ENCODE assay signal across 10 mouse cellular contexts in genomic region chr9:53404050-53404752, GRCm38 (mm10). TPM values are rescaled to one million over a fixed set of nuclear protein-coding genes. Genes with fewer than 3 reads are reported as not detected.
DNase-seq lines count a peak whose midpoint lies in the region; ATAC-seq and TF ChIP-seq lines count a peak whose summit lies in the region.
"Had no signal": no experiment of that assay in that cellular context is flagged by ENCODE, and none has a peak within 500 bp of the region (broad histone marks: within the 10 kb centered on the region; RNA-seq: fewer than 3 reads in every experiment).

No protein-coding gene starts in this region.

- no peaks in the 10 kb centered on the region for H3K79me2 ChIP-seq in MEL (ENCODE audit: control insufficient read depth, insufficient read depth, low read length, poor library complexity)

- no peak overlapping the region for H3K27ac ChIP-seq in heart, postnatal 0 days (ENCODE audit: low read depth)
- no peak overlapping the region for H3K27ac ChIP-seq in heart, embryonic 12.5 days (ENCODE audit: poor library complexity, severe bottlenecking)
- no peak overlapping the region for H3K27ac ChIP-seq in MEL (ENCODE audit: control insufficient read depth, low read depth, low read length)
- peak overlapping the region; percentile 90 for H3K27ac ChIP-seq in hindbrain, embryonic 10.5 days
- H3K27ac ChIP-seq in midbrain, embryonic 14.5 days (replicated peaks; ENCODE audit: low read depth, low read length): peak overlapping the region; percentile 92; the same call in 1 of the 2 replicates

- TF ChIP-seq POLR2A in MEL (IDR thresholded peaks at IDR 0.05; ENCODE audit: control insufficient read depth in 1 of 2, insufficient read depth in 1 of 2, low read depth in 1 of 2, low read length in 2 of 2, poor library complexity in 1 of 2): no peak

- DNase-seq in heart, postnatal 0 days (ENCODE audit: low spot score): no peak
- DNase-seq in MEL (ENCODE audit: low read depth, low spot score): no peak
- DNase-seq in hindbrain, embryonic 10.5 days (ENCODE audit: low spot score): no peak
- peak; percentile 72 for DNase-seq in midbrain, embryonic 14.5 days
- no peak for DNase-seq in spleen, postnatal 36 days (ENCODE audit: low spot score in 2 of 2)
- DNase-seq in heart, adult 8-10 months (ENCODE audit: low spot score): no peak
- DNase-seq in cerebellum, adult 9-11 months: no peak

- TF ChIP-seq EP300 in heart, postnatal 0 days (IDR thresholded peaks at IDR 0.05; ENCODE audit: low read depth): no peak
- no peak for TF ChIP-seq EP300 in MEL (IDR thresholded peaks at IDR 0.05; ENCODE audit: low read depth in 1 of 2, low read length in 2 of 2)

- no peak overlapping the region for H3K9ac ChIP-seq in heart, postnatal 0 days (replicated peaks; ENCODE audit: low read depth, low read length)
- no peak overlapping the region for H3K9ac ChIP-seq in heart, embryonic 12.5 days
- H3K9ac ChIP-seq in MEL (ENCODE audit: control insufficient read depth, low read depth, low read length, poor library complexity, severe bottlenecking): no peak overlapping the region
- H3K9ac ChIP-seq in midbrain, embryonic 14.5 days (replicated peaks; ENCODE audit: low read length): no peak overlapping the region

- H3K4me3 ChIP-seq in heart, postnatal 0 days (ENCODE audit: low read depth, low read length): no peak overlapping the region
- H3K4me3 ChIP-seq in heart, embryonic 12.5 days: no peak overlapping the region
- H3K4me3 ChIP-seq in MEL (ENCODE audit: control insufficient read depth in 1 of 2, insufficient read depth in 1 of 2, low read depth in 2 of 2, low read length in 2 of 2): no peak overlapping the region
- 0 out of 2 replicates have a peak overlapping the region, but pooled peaks have one; percentile 53 for H3K4me3 ChIP-seq in hindbrain, embryonic 10.5 days
- H3K4me3 ChIP-seq in midbrain, embryonic 14.5 days (replicated peaks; ENCODE audit: low read depth, low read length): no peak overlapping the region
- H3K4me3 ChIP-seq: myocyte had no signal

- no peak for TF ChIP-seq CTCF in heart, postnatal 0 days (IDR thresholded peaks at IDR 0.05; ENCODE audit: low read depth)
- TF ChIP-seq CTCF in MEL (IDR thresholded peaks at IDR 0.05 in 2 of 3, conservative IDR thresholded peaks at IDR 0.05 in 1 of 3; ENCODE audit: control insufficient read depth in 1 of 3, insufficient read depth in 1 of 3, low read depth in 2 of 3, low read length in 3 of 3, poor library complexity in 1 of 3, severe bottlenecking in 1 of 3): no peak

- 75% methylated on average over 6 of the region's 6 CpGs for WGBS in heart, postnatal 0 days
- WGBS in heart, embryonic 12.5 days: 78% methylated on average over 6 of the region's 6 CpGs
- 82% methylated on average over 6 of the region's 6 CpGs for WGBS in hindbrain, embryonic 10.5 days
- WGBS in midbrain, embryonic 14.5 days: 74% methylated on average over 6 of the region's 6 CpGs

- 0 out of 2 replicates have a peak, but pooled peaks have one; percentile 24 for ATAC-seq in heart, postnatal 0 days (ENCODE audit: insufficient read depth, low read depth)
- no peak for ATAC-seq in heart, embryonic 12.5 days (ENCODE audit: insufficient number of reproducible peaks, low FRiP score)
- peak; percentile 41; the same call in 1 of the 2 replicates for ATAC-seq in midbrain, embryonic 14.5 days (ENCODE audit: low FRiP score, low TSS enrichment)

- H3K4me2 ChIP-seq in heart, postnatal 0 days (ENCODE audit: low read depth, low read length): no peak overlapping the region
- H3K4me2 ChIP-seq in heart, embryonic 12.5 days: no peak overlapping the region; the same call in 1 of the 2 replicates
- peak overlapping the region; percentile 61 for H3K4me2 ChIP-seq in midbrain, embryonic 14.5 days (ENCODE audit: low read length)

- no peaks in the 10 kb centered on the region for H3K9me3 ChIP-seq in heart, postnatal 0 days (replicated peaks; ENCODE audit: control insufficient read depth, low read length)
- no peaks in the 10 kb centered on the region for H3K9me3 ChIP-seq in heart, embryonic 12.5 days (replicated peaks)
- H3K9me3 ChIP-seq in MEL (replicated peaks; ENCODE audit: insufficient read depth, low read length): no peaks in the 10 kb centered on the region
- no peaks in the 10 kb centered on the region for H3K9me3 ChIP-seq in hindbrain, embryonic 10.5 days
- H3K9me3 ChIP-seq in midbrain, embryonic 14.5 days (ENCODE audit: control insufficient read depth, low read length): no peaks in the 10 kb centered on the region

- no peaks in the 10 kb centered on the region for H3K27me3 ChIP-seq in heart, postnatal 0 days (ENCODE audit: control insufficient read depth, insufficient read depth, low read length)
- no peaks in the 10 kb centered on the region for H3K27me3 ChIP-seq in heart, embryonic 12.5 days (replicated peaks)
- H3K27me3 ChIP-seq in MEL (ENCODE audit: control insufficient read depth in 1 of 2, insufficient read depth in 2 of 2, low read length in 2 of 2): no peaks in the 10 kb centered on the region
- no peaks in the 10 kb centered on the region for H3K27me3 ChIP-seq in hindbrain, embryonic 10.5 days (ENCODE audit: insufficient read depth, poor library complexity, severe bottlenecking)
- H3K27me3 ChIP-seq in midbrain, embryonic 14.5 days (ENCODE audit: control insufficient read depth, insufficient read depth, low read length): no peaks in the 10 kb centered on the region

- H3K4me1 ChIP-seq in heart, postnatal 0 days (ENCODE audit: control insufficient read depth, insufficient read depth): no peaks in the 10 kb centered on the region; the same call in 1 of the 2 replicates
- H3K4me1 ChIP-seq in heart, embryonic 12.5 days (replicated peaks): peaks cover 14% of the 10 kb centered on the region
- no peaks in the 10 kb centered on the region for H3K4me1 ChIP-seq in MEL (ENCODE audit: control insufficient read depth in 1 of 2, insufficient read depth in 2 of 2, low read length in 2 of 2)
- peaks cover 22% of the 10 kb centered on the region for H3K4me1 ChIP-seq in hindbrain, embryonic 10.5 days (replicated peaks)
- peaks cover 15% of the 10 kb centered on the region for H3K4me1 ChIP-seq in midbrain, embryonic 14.5 days (ENCODE audit: control insufficient read depth, insufficient read depth, low read length)

- peaks cover 8% of the 10 kb centered on the region; the same call in 1 of the 2 replicates for H3K36me3 ChIP-seq in heart, postnatal 0 days (replicated peaks; ENCODE audit: control insufficient read depth, insufficient read depth, low read length)
- H3K36me3 ChIP-seq in heart, embryonic 12.5 days: peaks cover 7% of the 10 kb centered on the region; the same call in 1 of the 2 replicates
- H3K36me3 ChIP-seq in MEL (ENCODE audit: control insufficient read depth in 1 of 2, insufficient read depth in 2 of 2, low read length in 2 of 2): no peaks in the 10 kb centered on the region; a peak in 2 of 4 replicates
- no peaks in the 10 kb centered on the region for H3K36me3 ChIP-seq in hindbrain, embryonic 10.5 days
- H3K36me3 ChIP-seq in midbrain, embryonic 14.5 days (ENCODE audit: control insufficient read depth, insufficient read depth, low read length): no peaks in the 10 kb centered on the region

- no peak for TF ChIP-seq RAD21 in MEL (IDR thresholded peaks at IDR 0.05; ENCODE audit: low read depth, low read length)

TF ChIP-seq in MEL, 35 proteins besides CTCF, POLR2A, EP300 and RAD21:
- TF ChIP-seq ZNF384 (IDR thresholded peaks at IDR 0.05; ENCODE audit: low read depth, low read length) (peak; percentile 44; the same call in 1 of the 2 replicates), MAX (IDR thresholded peaks at IDR 0.05; ENCODE audit: low read length) (no peak)

RNA-seq across cellular contexts. Expression of gene 4930550C14Rik, which starts 2.1 kb away (rescaled TPM):
- total RNA-seq in heart, postnatal 0 days (2014; rRNA removed; ENCODE audit: low replicate concordance): not detected in 2 replicates
- 0.25 and 0.37 TPM in 2 replicates for polyA plus RNA-seq in heart, postnatal 0 days (2015; fragmentation: Nextera tagmentation; extraction: Ambion mirVana)
- polyA plus RNA-seq in heart, embryonic 12.5 days (2016; fragmentation: Nextera tagmentation; extraction: Ambion mirVana): 0.23 and 1.0 TPM in 2 replicates
- 0.08 TPM in 1 of 2 replicates, not detected in the other for total RNA-seq in MEL (2012; rRNA removed)
- polyA plus RNA-seq in MEL (2012; ENCODE audit: insufficient read depth in 1 of 2, insufficient read length in 2 of 2, low read depth in 1 of 2, low replicate concordance in 2 of 2, missing spikeins in 1 of 2): under 1 TPM in 1 of 2 experiments, not detected in 1; 0.08 TPM
- 0.25 and 0.27 TPM in 2 replicates for polyA plus RNA-seq in hindbrain, embryonic 10.5 days (2016; fragmentation: Nextera tagmentation; extraction: Ambion mirVana)
- polyA plus RNA-seq in midbrain, embryonic 14.5 days (2014; fragmentation: Nextera tagmentation; extraction: Ambion mirVana): 0.08 and 0.41 TPM in 2 replicates
- under 1 TPM in 2 of 4 experiments, not detected in 2; 0.24 to 0.25 TPM for total RNA-seq in heart, adult 8-10 months (2022)
- total RNA-seq: gastrocnemius, postnatal 36 days had no signal

RNA-seq across cellular contexts. Expression of gene Kdelc2, which starts 20.4 kb away (rescaled TPM):
- 12.3 and 15.0 TPM in 2 replicates for total RNA-seq in heart, postnatal 0 days (2014; rRNA removed; ENCODE audit: low replicate concordance)
- polyA plus RNA-seq in heart, postnatal 0 days (2015; fragmentation: Nextera tagmentation; extraction: Ambion mirVana): 14.8 and 15.7 TPM in 2 replicates
- 24.2 and 27.1 TPM in 2 replicates for polyA plus RNA-seq in heart, embryonic 12.5 days (2016; fragmentation: Nextera tagmentation; extraction: Ambion mirVana)
- total RNA-seq in MEL (2012; rRNA removed): 0.04 TPM in 1 of 2 replicates, not detected in the other
- polyA plus RNA-seq in MEL (2012; ENCODE audit: insufficient read depth in 1 of 2, insufficient read length in 2 of 2, low read depth in 1 of 2, low replicate concordance in 2 of 2, missing spikeins in 1 of 2): under 1 TPM in 1 of 2 experiments, not detected in 1; 0.31 TPM
- 8.6 and 10.9 TPM in 2 replicates for polyA plus RNA-seq in hindbrain, embryonic 10.5 days (2016; fragmentation: Nextera tagmentation; extraction: Ambion mirVana)
- polyA plus RNA-seq in midbrain, embryonic 14.5 days (2014; fragmentation: Nextera tagmentation; extraction: Ambion mirVana): 2.0 and 5.5 TPM in 2 replicates
- 1 to 10 TPM; 6.5 to 8.1 (median 7.3) TPM for total RNA-seq in heart, adult 8-10 months (2022)

Comparison
In these comparisons a context has a peak if more than half of its experiments do, and no peak if none do; other contexts are left out.
1. H3K27ac ChIP-seq: peak in hindbrain, embryonic 10.5 days (single experiment) and midbrain, embryonic 14.5 days (single experiment); none in heart, postnatal 0 days (single experiment), heart, embryonic 12.5 days (single experiment) and MEL (single experiment).